Mouse (Mus musculus): ENCODE measurements around the gene Lemd2.

DNA sequence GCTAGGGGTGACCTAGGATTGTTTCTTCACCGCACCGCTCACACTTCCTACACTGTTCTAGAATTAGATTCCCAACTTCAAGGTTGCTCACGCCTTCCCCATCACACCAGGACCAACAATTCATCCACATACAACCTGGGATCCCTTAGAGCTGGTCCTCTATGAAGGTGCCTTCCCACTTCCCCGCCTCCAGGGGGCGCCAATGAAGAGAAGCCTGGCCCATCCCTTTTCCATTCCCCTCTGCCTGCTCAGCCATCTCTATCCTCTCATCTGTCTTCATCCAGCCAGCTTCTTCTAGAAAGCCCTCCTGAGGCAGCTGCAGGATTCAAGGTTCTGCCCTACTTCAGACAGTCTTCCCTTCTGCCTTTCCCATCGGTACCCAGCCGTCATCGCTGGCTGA, 52.9 kb downstream of the Lemd2 start:
- TF ChIP-seq CTCF (IDR thresholded peaks at IDR 0.05; ENCODE audit: borderline replicate concordance, control insufficient read depth, extremely low read depth, insufficient read depth, low read length, poor library complexity) (peak; percentile 72; the same call in 1 of the 2 replicates), POLR2A (IDR thresholded peaks at IDR 0.05; ENCODE audit: control insufficient read depth, extremely low read depth, insufficient read depth, low read length, poor library complexity) (no peak)

All from thymus, adult 2 months (tissue).